Mouse (Mus musculus): Measurements from ENCODE around the gene Mxd1. TPM values are rescaled to one million over a fixed set of nuclear protein-coding genes. Genes with fewer than 3 reads are reported as not detected.

Mxd1 gene
- polyA plus RNA-seq, 1 experiment, result 6.9 TPM

GRCm38 (mm10) chr6:86599951-86600414 lies 69.0 kb downstream of the Mxd1 start:
- DNase-seq (ENCODE audit: low read depth), result no peak

- DNase-seq (ENCODE audit: low read depth), result no peak
These were observed 69.8 kb downstream of the Mxd1 start for GRCm38 (mm10) chr6:86599197-86599596.

GRCm38 (mm10) chr6:86598742-86599193 lies 70.2 kb downstream of the Mxd1 start:
- DNase-seq (ENCODE audit: low read depth), result no peak

Other genes starting within 250 kb of the Mxd1 start
- gene Gm44790, start 242.5 kb downstream of the Mxd1 start, polyA plus RNA-seq (2012; rRNA removed), result 4.3 and 9.1 TPM in 2 replicates
- 15.2 and 16.8 TPM in 2 replicates for gene C87436, start 230.8 kb downstream of the Mxd1 start, polyA plus RNA-seq (2012; rRNA removed)
- 101 and 174 TPM in 2 replicates for gene Pcbp1, start 142.8 kb downstream of the Mxd1 start, polyA plus RNA-seq (2012; rRNA removed)
- gene Asprv1, start 41.0 kb downstream of the Mxd1 start, polyA plus RNA-seq (2012; rRNA removed), result 0.13 and 0.38 TPM in 2 replicates
- gene Snrnp27, start 15.4 kb upstream of the Mxd1 start, polyA plus RNA-seq (2012; rRNA removed), result 10.1 and 13.7 TPM in 2 replicates
- gene Gmcl1, start 64.2 kb upstream of the Mxd1 start, polyA plus RNA-seq (2012; rRNA removed), result 10.5 and 13.7 TPM in 2 replicates
- gene Anxa4, start 124.4 kb upstream of the Mxd1 start, polyA plus RNA-seq (2012; rRNA removed), result 44.4 and 60.3 TPM in 2 replicates
- 17.8 and 19.2 TPM in 2 replicates for gene Aak1, start 180.4 kb upstream of the Mxd1 start, polyA plus RNA-seq (2012; rRNA removed)

Data from gonadal fat pad, adult 2 months (tissue).